Mouse (Mus musculus) Patski (cell line): ENCODE measurements around the gene Fxyd6. TPM values are rescaled to one million over a fixed set of nuclear protein-coding genes. Genes with fewer than 3 reads are reported as not detected.

Experiments used
- ATAC-seq: fragments of 100-300 bp; one replicate; pipeline ENCODE4 v1.8.0; 2021
- CTCF ChIA-PET: fragments of 350-600 bp; sonication (Branson Sonifier 250); formaldehyde crosslinking; loops from one replicate; lab custom pipeline; 2022; ENCODE audit warnings: inconsistent platforms; lab: Charles Lee
- POLR2A ChIA-PET: fragments of 350-600 bp; sonication (Branson Sonifier 250); formaldehyde crosslinking; loops from one replicate; lab custom pipeline; 2022; ENCODE audit warnings: antibody characterized with exemption, inconsistent platforms; lab: Charles Lee
- DNase-seq: peaks from one replicate; pipeline ENCODE4 v3.0.0-alpha.2; 2011; ENCODE audit warnings: low read depth, low spot score
- H3K27me3 ChIP-seq: fragments of 371-371 bp; one replicate; pipeline ENCODE4 v1.5.1; 2021
- CTCF ChIP-seq: fragments of 100-300 bp; IDR thresholded peaks from one replicate; pipeline ENCODE4 v1.5.1; 2021
- in situ Hi-C: fragments of 300-500 bp; cut with MboI; formaldehyde crosslinking; loops from 3 replicates; pipeline ENCODE4 v1.11.1; 2018; ENCODE audit warnings: low pct_unique_long_range_greater_than_20kb, mixed read lengths
- polyA plus RNA-seq: library from polyadenylated mRNA; unstranded; gene quantifications from one replicate; pipeline ENCODE4 v1.2.3, GENCODE M21; 2021

Gene Fxyd6
- polyA plus RNA-seq, 1 experiment from 2014 or later, result 0.03 TPM

- H3K27me3 ChIP-seq, result peaks cover 28% of the 10 kb centered on the region
- CTCF ChIA-PET, result no interaction called here
- DNase-seq (no peak), ATAC-seq (no peak)
- TF ChIP-seq CTCF, result no peak
- in situ Hi-C loops, result no loop called here
- POLR2A ChIA-PET, result no interaction called here
Observed at GRCm38 (mm10) chr9:45426456-45426855, 56.5 kb downstream of the Fxyd6 start, which contains the start of gene Dscaml1. Gene Dscaml1 (plus strand): TSS chr9:45426628.

- in situ Hi-C loops, result no loop called here
- DNase-seq (no peak), ATAC-seq (no peak)
- TF ChIP-seq CTCF, result no peak
- ChIA-PET CTCF (no interaction called here), POLR2A (no interaction called here)
- H3K27me3 ChIP-seq, result peaks cover 50% of the 10 kb centered on the region
Observed at GRCm38 (mm10) chr9:45429392-45429791, 59.4 kb downstream of the Fxyd6 start.

- ChIA-PET POLR2A (no interaction called here), CTCF (no interaction called here)
- TF ChIP-seq CTCF, result no peak
- in situ Hi-C loops, result no loop called here
- DNase-seq (no peak), ATAC-seq (no peak)
- peaks cover 48% of the 10 kb centered on the region for H3K27me3 ChIP-seq
Observed at GRCm38 (mm10) chr9:45429951-45430697, 60.1 kb downstream of the Fxyd6 start.

GRCm38 (mm10) chr9:45430698-45430959 lies 60.6 kb downstream of the Fxyd6 start:
- DNase-seq, result no peak
- ChIA-PET POLR2A (no interaction called here), CTCF (no interaction called here)
- peaks cover 44% of the 10 kb centered on the region for H3K27me3 ChIP-seq
- TF ChIP-seq CTCF, result no peak
- in situ Hi-C loops, result no loop called here
- ATAC-seq, result no peak

- POLR2A ChIA-PET, result no interaction called here
- CTCF ChIA-PET, result no interaction called here
- in situ Hi-C loops, result no loop called here
- no peak for TF ChIP-seq CTCF
- peaks cover 44% of the 10 kb centered on the region for H3K27me3 ChIP-seq
- DNase-seq, result no peak
- no peak for ATAC-seq
Observed at GRCm38 (mm10) chr9:45431150-45431549, 61.2 kb downstream of the Fxyd6 start.

GRCm38 (mm10) chr9:45432639-45433038 lies 62.7 kb downstream of the Fxyd6 start:
- no peak for DNase-seq
- ATAC-seq, result no peak
- peaks cover 38% of the 10 kb centered on the region for H3K27me3 ChIP-seq
- in situ Hi-C loops, result no loop called here
- ChIA-PET POLR2A (interaction anchor here (0.6 kb wide), 1 partner anchor 80 kb away, joined by 4 read pairs; no protein-coding TSS in a partner anchor), CTCF (no interaction called here)
- TF ChIP-seq CTCF, result no peak

GRCm38 (mm10) chr9:45433119-45433518 lies 63.1 kb downstream of the Fxyd6 start:
- TF ChIP-seq CTCF, result no peak
- ChIA-PET CTCF (no interaction called here), POLR2A (interaction anchor here (0.6 kb wide), 1 partner anchor 79 kb away, joined by 4 read pairs; no protein-coding TSS in a partner anchor)
- in situ Hi-C loops, result no loop called here
- no peak for ATAC-seq
- peaks cover 38% of the 10 kb centered on the region for H3K27me3 ChIP-seq
- DNase-seq, result no peak

GRCm38 (mm10) chr9:45434171-45434570 lies 64.2 kb downstream of the Fxyd6 start:
- DNase-seq (no peak), ATAC-seq (no peak)
- peaks cover 43% of the 10 kb centered on the region for H3K27me3 ChIP-seq
- CTCF ChIA-PET, result no interaction called here
- TF ChIP-seq CTCF, result no peak
- POLR2A ChIA-PET, result no interaction called here
- in situ Hi-C loops, result no loop called here

- ATAC-seq, result no peak
- DNase-seq, result no peak
- POLR2A ChIA-PET, result no interaction called here
- no peak for TF ChIP-seq CTCF
- CTCF ChIA-PET, result no interaction called here
- in situ Hi-C loops, result no loop called here
- peaks cover 31% of the 10 kb centered on the region for H3K27me3 ChIP-seq
Observed at GRCm38 (mm10) chr9:45439025-45439424, 69.0 kb downstream of the Fxyd6 start.

- ATAC-seq (no peak), DNase-seq (no peak)
- ChIA-PET CTCF (no interaction called here), POLR2A (no interaction called here)
- in situ Hi-C loops, result no loop called here
- TF ChIP-seq CTCF, result no peak
- H3K27me3 ChIP-seq, result peaks cover 34% of the 10 kb centered on the region
Observed at GRCm38 (mm10) chr9:45440083-45440784, 70.2 kb downstream of the Fxyd6 start.

- ChIA-PET POLR2A (no interaction called here), CTCF (no interaction called here)
- no peak for ATAC-seq
- in situ Hi-C loops, result no loop called here
- peaks cover 63% of the 10 kb centered on the region for H3K27me3 ChIP-seq
- no peak for DNase-seq
- no peak for TF ChIP-seq CTCF
Observed at GRCm38 (mm10) chr9:45444251-45444798, 74.3 kb downstream of the Fxyd6 start.

Other genes with a start within 250 kb of the Fxyd6 start
- gene Scn4b, start 231.8 kb upstream of the Fxyd6 start, polyA plus RNA-seq, result not detected
- not detected for gene BC049352, start 188.2 kb upstream of the Fxyd6 start, polyA plus RNA-seq
- gene Tmprss4, start 166.1 kb upstream of the Fxyd6 start, polyA plus RNA-seq, result not detected
- not detected for gene Il10ra, start 101.0 kb upstream of the Fxyd6 start, polyA plus RNA-seq
- gene Tmprss13, start 51.1 kb upstream of the Fxyd6 start, polyA plus RNA-seq, result not detected
- gene Fxyd2, start 29.5 kb downstream of the Fxyd6 start, polyA plus RNA-seq, result 121 TPM
- gene Dscaml1, start 56.4 kb downstream of the Fxyd6 start, polyA plus RNA-seq, result 0.01 TPM